Mouse (Mus musculus): ENCODE measurements around the gene Snrpa. TPM values are rescaled to one million over a fixed set of nuclear protein-coding genes. Genes with fewer than 3 reads are reported as not detected.

The Snrpa gene
- polyA plus RNA-seq, 1 experiment from 2014 or later: 232 TPM

- Histone ChIP-seq H3K27me3 (replicated peaks; ENCODE audit: control insufficient read depth, insufficient read depth, low read length) (no peaks in the 10 kb centered on the region), H3K4me1 (replicated peaks; ENCODE audit: control insufficient read depth, insufficient read depth, low read length) (peaks cover 12% of the 10 kb centered on the region), H3K4me2 (ENCODE audit: low read length) (no peak overlapping the region), H3K9me3 (ENCODE audit: control insufficient read depth, low read length) (no peaks in the 10 kb centered on the region), H3K36me3 (ENCODE audit: control insufficient read depth, insufficient read depth) (peaks cover 20% of the 10 kb centered on the region), H3K4me3 (replicated peaks; ENCODE audit: low read length) (no peak overlapping the region), H3K27ac (ENCODE audit: low read length) (no peak overlapping the region), H3K9ac (replicated peaks; ENCODE audit: low read depth, low read length) (no peak overlapping the region)
- WGBS: 66% methylated on average over 13 of the region's 13 CpGs
- ATAC-seq: no peak
These were observed 40.1 kb downstream of the Snrpa start for GRCm38 (mm10) chr7:27156005-27156404.

- Histone ChIP-seq H3K4me2 (ENCODE audit: low read length) (no peak within 1 kb of the TSS), H3K9ac (replicated peaks; ENCODE audit: low read depth, low read length) (no peak within 1 kb of the TSS), H3K9me3 (ENCODE audit: control insufficient read depth, low read length) (no peaks in the 10 kb centered on the region), H3K4me3 (replicated peaks; ENCODE audit: low read length) (no peak within 1 kb of the TSS), H3K27me3 (replicated peaks; ENCODE audit: control insufficient read depth, insufficient read depth, low read length) (no peaks in the 10 kb centered on the region), H3K36me3 (ENCODE audit: control insufficient read depth, insufficient read depth) (peaks cover 12% of the 10 kb centered on the region), H3K27ac (ENCODE audit: low read length) (no peak within 1 kb of the TSS), H3K4me1 (replicated peaks; ENCODE audit: control insufficient read depth, insufficient read depth, low read length) (no peaks in the 10 kb centered on the region)
- 65% methylated on average over 10 of the region's 10 CpGs for WGBS
- ATAC-seq: no peak
These were observed 42.8 kb downstream of the Snrpa start, which contains the start of gene Cyp2t4 for GRCm38 (mm10) chr7:27153205-27153764. TSS of gene Cyp2t4 (plus strand) at chr7:27153714.

MicroRNA genes within 50 kb of the gene (microRNA counts, 519-probe panel; counts per million panel counts)
- microRNA mmu-miR-1191: 681 counts per million, percentile 2 among the panel's probes with 10 or more counts

Small RNA genes within 50 kb of the gene (microRNA-seq; reads per million reads assigned to microRNA genes)
- gene Mir1191 (3.1 reads per million, percentile 12 among the genes with 10 or more reads in this experiment), gene Mir3101 (1.0 reads per million)

Other genes with a start within 250 kb of the Snrpa start
- not detected in 2 replicates for gene Cyp2a12, start 167.2 kb downstream of the Snrpa start, polyA plus RNA-seq (2015; fragmentation: Nextera tagmentation; extraction: Ambion mirVana)
- 0.93 TPM in 1 of 2 replicates, not detected in the other for gene Cyp2f2, start 76.4 kb downstream of the Snrpa start, polyA plus RNA-seq (2015; fragmentation: Nextera tagmentation; extraction: Ambion mirVana)
- 0.33 TPM in 1 of 2 replicates, not detected in the other for gene Cyp2t4, start 42.6 kb downstream of the Snrpa start, polyA plus RNA-seq (2015; fragmentation: Nextera tagmentation; extraction: Ambion mirVana)
- gene Egln2, start 29.5 kb downstream of the Snrpa start, polyA plus RNA-seq (2015; fragmentation: Nextera tagmentation; extraction: Ambion mirVana): 93.4 and 100 TPM in 2 replicates
- gene Rab4b, start 17.4 kb downstream of the Snrpa start, polyA plus RNA-seq (2015; fragmentation: Nextera tagmentation; extraction: Ambion mirVana): 80.8 and 88.3 TPM in 2 replicates
- 0.78 TPM in 1 of 2 replicates, not detected in the other for gene Gm21983, start 15.2 kb downstream of the Snrpa start, polyA plus RNA-seq (2015; fragmentation: Nextera tagmentation; extraction: Ambion mirVana)
- gene Mia, start 15.1 kb downstream of the Snrpa start, polyA plus RNA-seq (2015; fragmentation: Nextera tagmentation; extraction: Ambion mirVana): 8.3 and 10.4 TPM in 2 replicates
- gene BC024978, start 490 bp downstream of the Snrpa start, polyA plus RNA-seq (2015; fragmentation: Nextera tagmentation; extraction: Ambion mirVana): 3.6 and 5.1 TPM in 2 replicates
- 6.2 and 6.4 TPM in 2 replicates for gene Itpkc, start 32.4 kb upstream of the Snrpa start, polyA plus RNA-seq (2015; fragmentation: Nextera tagmentation; extraction: Ambion mirVana)
- 26.3 and 27.2 TPM in 2 replicates for gene Coq8b, start 36.8 kb upstream of the Snrpa start, polyA plus RNA-seq (2015; fragmentation: Nextera tagmentation; extraction: Ambion mirVana)
- gene Numbl, start 62.2 kb upstream of the Snrpa start, polyA plus RNA-seq (2015; fragmentation: Nextera tagmentation; extraction: Ambion mirVana): 42.2 and 43.3 TPM in 2 replicates
- 13.3 and 18.2 TPM in 2 replicates for gene Ltbp4, start 141.4 kb upstream of the Snrpa start, polyA plus RNA-seq (2015; fragmentation: Nextera tagmentation; extraction: Ambion mirVana)
- gene Shkbp1, start 159.7 kb upstream of the Snrpa start, polyA plus RNA-seq (2015; fragmentation: Nextera tagmentation; extraction: Ambion mirVana): 88.1 and 95.5 TPM in 2 replicates
- gene Gm20479, start 161.1 kb upstream of the Snrpa start, polyA plus RNA-seq (2015; fragmentation: Nextera tagmentation; extraction: Ambion mirVana): not detected in 2 replicates